Mouse (Mus musculus): ENCODE results near the gene Nudc. TPM values are rescaled to one million over a fixed set of nuclear protein-coding genes. Genes with fewer than 3 reads are reported as not detected.

Gene Nudc
- polyA plus RNA-seq (2015; fragmentation: Nextera tagmentation; extraction: Ambion mirVana), result 257 and 261 TPM in 2 replicates

DNA sequence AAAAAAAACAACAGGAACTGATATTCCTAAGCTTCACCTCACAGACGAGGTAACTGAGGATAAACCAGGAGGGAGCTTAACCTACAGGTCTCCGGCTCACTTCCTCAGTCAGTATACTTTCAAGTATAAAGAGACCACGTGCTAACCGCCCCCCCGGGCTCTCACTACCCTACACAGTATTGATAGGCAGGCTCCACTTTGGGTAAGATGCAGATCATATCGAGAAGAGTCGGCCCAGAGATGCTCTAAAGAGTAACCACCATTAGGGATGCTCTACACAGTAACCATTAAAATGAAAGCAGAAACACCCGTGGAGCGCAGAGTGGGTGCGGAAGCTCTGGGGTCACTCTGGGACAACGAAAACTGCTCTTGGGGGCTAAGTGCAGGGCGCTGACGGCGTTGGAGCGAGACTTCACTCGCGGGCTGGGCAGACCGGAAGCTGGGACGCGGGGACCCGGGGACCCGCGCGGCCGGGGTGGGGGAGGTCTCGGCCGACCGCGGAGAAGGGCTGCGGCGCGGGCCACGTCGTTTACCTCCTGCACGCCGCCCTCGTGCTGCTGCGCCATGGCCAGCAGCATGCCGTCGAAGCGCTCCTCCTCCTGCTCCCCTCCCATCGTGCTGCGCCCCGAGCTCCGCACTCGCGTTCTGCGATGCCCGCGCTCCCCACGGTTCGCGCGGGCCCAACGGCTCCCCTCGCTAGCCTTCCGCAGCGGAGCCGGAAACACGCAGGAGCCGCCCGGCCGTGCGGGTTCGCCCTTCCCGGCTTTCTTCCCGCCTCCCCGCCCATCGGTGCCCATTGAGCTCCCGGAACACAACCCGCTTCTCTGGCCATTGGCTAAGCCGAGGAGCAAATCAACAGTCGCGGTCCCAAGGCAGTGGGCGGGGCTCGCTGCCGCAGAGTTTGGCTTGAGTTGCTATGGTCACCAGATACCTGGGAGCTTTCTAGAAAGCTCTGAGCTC, at the start of gene Nudc:
Nudc (minus strand) TSS at position 725 of the 960 bp plus-strand sequence.
- peak; percentile 96 for DNase-seq (ENCODE audit: low spot score)

- DNase-seq (ENCODE audit: low spot score), result no peak
Measured at GRCm38 (mm10) chr4:133595538-133595937, 49.7 kb upstream of the Nudc start.

- peak; percentile 73 for DNase-seq (ENCODE audit: low spot score)
Measured at GRCm38 (mm10) chr4:133592570-133592969, 46.8 kb upstream of the Nudc start.

- peak; percentile 91 for DNase-seq (ENCODE audit: low spot score)
Measured at GRCm38 (mm10) chr4:133584059-133584951, 38.5 kb upstream of the Nudc start, which contains the start of gene Gpn2. TSS of gene Gpn2 (plus strand) at chr4:133584362.

DNA sequence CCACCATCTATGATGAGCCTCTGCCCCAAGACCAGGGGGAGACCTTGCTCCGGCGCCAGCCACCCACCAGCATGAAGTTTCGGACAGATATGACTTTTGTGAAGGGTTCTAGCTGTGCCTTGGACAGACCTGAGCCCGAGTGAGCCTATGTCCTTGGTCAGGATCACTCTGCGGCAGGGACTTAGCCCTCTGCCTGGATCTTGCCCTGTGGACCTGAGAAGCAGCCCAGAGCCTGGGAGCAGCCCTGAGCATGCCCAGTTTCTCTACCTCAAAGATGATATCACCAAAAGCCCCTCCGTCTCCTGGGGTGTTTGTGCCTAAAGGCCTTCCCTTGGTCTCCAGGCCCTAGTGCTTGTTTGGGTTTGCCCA, 37.9 kb upstream of the Nudc start:
- DNase-seq (ENCODE audit: low spot score), result no peak

- DNase-seq (ENCODE audit: low spot score), result no peak
Measured at GRCm38 (mm10) chr4:133577983-133578382, 32.2 kb upstream of the Nudc start.

- no peak for DNase-seq (ENCODE audit: low spot score)
Measured at GRCm38 (mm10) chr4:133574843-133575202, 29.0 kb upstream of the Nudc start.

- peak; percentile 84 for DNase-seq (ENCODE audit: low spot score)
Measured at GRCm38 (mm10) chr4:133574070-133574842, 28.5 kb upstream of the Nudc start, which contains the start of gene Gpatch3. TSS of gene Gpatch3 (plus strand) at chr4:133574745.

GRCm38 (mm10) chr4:133570066-133570466, 24.3 kb upstream of the Nudc start:
- no peak for DNase-seq (ENCODE audit: low spot score)

GRCm38 (mm10) chr4:133569291-133570065, 23.7 kb upstream of the Nudc start:
- DNase-seq (ENCODE audit: low spot score), result no peak

DNA sequence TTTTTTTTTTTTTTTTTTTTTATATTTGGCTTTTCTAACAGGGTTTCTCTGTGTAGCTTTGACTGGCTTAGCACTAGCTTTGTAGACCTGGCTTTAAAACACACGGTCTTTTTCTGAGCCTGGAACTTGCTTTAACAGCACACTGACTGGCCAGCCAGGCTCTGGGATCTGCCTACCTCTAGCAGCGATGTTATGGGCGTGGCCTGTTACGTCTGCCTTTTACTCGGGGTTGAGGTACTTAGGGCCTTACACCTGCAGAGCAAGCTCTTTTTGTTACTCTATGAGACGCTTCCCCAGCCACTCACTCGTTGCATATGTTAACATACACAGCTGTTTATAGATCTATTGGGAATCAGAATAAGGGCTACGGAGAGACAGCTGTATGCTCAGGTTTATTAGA, 21.5 kb upstream of the Nudc start:
- DNase-seq (ENCODE audit: low spot score), result no peak

GRCm38 (mm10) chr4:133563123-133563571, 17.4 kb upstream of the Nudc start:
- DNase-seq (ENCODE audit: low spot score), result no peak

DNA sequence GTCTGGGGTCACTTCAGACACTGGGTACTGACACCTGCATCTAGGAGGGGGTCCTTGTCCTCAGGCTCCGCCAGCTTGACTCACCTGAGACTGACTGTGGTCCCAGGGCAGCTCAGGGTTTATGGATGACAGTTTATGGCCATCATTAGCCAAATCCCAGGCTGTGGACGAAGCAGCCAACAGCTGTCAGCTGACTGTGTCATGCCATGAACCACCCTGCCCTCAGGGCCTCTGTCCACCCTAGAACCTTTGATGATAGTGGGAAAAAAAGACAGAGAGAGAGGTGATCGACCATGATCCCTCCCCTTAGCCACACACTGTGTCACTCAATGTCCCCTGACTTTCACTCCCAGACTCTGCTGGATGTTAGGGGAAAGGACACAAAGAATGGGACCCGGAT, 15.8 kb upstream of the Nudc start:
- DNase-seq (ENCODE audit: low spot score), result no peak

DNA sequence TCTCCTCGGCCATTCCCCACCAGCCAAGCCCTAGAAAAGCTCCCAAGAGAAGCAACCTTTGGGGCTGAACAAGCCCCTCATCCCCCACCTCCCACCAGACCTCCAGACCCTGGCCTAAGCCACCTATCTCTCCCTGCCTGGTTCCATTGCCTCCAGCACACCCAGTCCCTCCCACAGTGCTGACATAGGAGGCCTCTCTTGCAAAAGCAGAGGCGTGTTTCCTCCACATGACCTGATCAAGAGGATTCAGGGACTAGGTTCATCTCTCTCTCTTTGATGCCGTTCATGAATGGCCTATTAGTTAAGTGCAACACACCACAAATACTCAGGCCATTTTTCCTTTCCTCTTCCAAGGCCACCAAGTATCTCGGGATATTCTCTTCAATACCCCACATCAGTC, 14.1 kb upstream of the Nudc start:
- DNase-seq (ENCODE audit: low spot score), result no peak

DNA sequence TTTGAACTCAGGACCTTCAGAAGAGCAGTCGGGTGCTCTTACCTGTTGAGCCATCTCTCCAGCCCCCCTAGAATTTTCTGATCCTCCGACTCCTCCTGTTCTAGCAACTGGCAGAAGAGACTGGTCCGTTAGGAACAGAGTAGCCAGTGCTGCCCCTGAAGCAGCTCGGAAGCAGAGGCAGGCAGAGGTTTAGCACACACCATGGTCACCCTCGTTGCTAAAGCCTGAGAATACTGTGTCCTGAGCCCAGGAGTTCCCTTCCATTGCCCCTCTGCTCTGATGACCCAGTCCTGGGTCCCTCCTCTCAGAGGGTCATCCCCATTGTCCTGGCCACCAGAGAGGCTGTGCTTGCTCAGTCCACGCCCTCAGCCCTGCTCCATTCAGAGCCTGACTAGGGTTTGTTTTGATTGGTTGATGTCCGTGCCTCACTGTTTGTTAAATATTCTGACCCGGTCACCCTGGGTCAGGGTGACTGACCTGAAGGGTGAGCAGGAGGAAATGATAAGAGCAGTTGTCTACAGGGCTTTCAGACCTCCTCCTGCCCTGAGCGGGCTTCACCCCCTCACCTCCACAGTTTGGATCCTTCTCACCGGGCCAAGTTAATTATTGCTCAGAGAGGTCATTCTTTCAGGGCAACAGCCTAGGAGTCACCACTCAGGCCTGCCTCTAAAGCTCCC, 11.4 kb upstream of the Nudc start:
- DNase-seq (ENCODE audit: low spot score), result no peak

- no peak for DNase-seq (ENCODE audit: low spot score)
Measured at GRCm38 (mm10) chr4:133553448-133554330, 7.9 kb upstream of the Nudc start.

GRCm38 (mm10) chr4:133552768-133553447, 7.1 kb upstream of the Nudc start, which contains the start of gene Nr0b2:
TSS of gene Nr0b2 (plus strand) at chr4:133553376.
- DNase-seq (ENCODE audit: low spot score), result no peak

DNA sequence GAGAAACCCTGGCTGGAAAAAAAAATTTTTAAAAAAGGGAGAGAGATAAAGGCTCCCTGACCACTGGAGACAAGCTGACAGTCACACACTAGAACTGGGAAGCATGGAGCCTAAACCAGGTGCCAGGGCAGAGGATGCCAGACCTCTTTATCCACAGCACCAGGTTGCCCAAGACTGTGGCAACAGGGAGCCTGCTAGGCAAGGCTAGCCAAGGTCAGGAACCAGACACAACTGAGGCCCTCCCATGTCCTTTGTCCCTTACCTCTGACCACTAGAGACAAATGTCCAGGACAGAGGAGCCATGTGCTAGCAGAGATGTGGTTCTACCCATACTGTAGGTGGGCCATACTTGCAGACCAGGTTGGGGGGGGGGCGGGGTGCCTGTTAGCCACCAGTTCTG, 6.2 kb upstream of the Nudc start:
- DNase-seq (ENCODE audit: low spot score), result no peak

Data from thymus, postnatal 0 days (tissue).